Mouse (Mus musculus): ENCODE results near the gene Jup. TPM values are rescaled to one million over a fixed set of nuclear protein-coding genes. Genes with fewer than 3 reads are reported as not detected.

Gene Jup
- total RNA-seq (2023) = 10 to 100 TPM; 19.6 to 27.9 TPM

GRCm38 (mm10) chr11:100397600-100398389 is at the start of gene Jup:
Jup (minus strand) TSS chr11:100397763.

GRCm38 (mm10) chr11:100441797-100442196 is 44.2 kb upstream of the Jup start, which contains the start of the genes Nt5c3b and Klhl10:
Nt5c3b (minus strand) TSS chr11:100441808.
Klhl10 (plus strand) TSS chr11:100441917.

GRCm38 (mm10) chr11:100414914-100415822 is 17.6 kb upstream of the Jup start, which contains the start of gene Fkbp10:
Fkbp10 (plus strand) TSS chr11:100415697.

GRCm38 (mm10) chr11:100414021-100414913 is 16.7 kb upstream of the Jup start, which contains the start of gene P3h4:
P3h4 (minus strand) TSS chr11:100414836.

GRCm38 (mm10) chr11:100355972-100356818 is 41.4 kb downstream of the Jup start, which contains the start of gene Hap1:
Hap1 (minus strand) TSS chr11:100356128.

GRCm38 (mm10) chr11:100333944-100334457 is 63.6 kb downstream of the Jup start, which contains the start of gene Gast:
Gast (plus strand) TSS chr11:100334407.

GRCm38 (mm10) chr11:100319492-100320171 is 77.9 kb downstream of the Jup start, which contains the start of gene Eif1:
Eif1 (plus strand) TSS chr11:100319885.

Other genes with a start within 250 kb of the Jup start
- gene Krt19, start 249.1 kb downstream of the Jup start, total RNA-seq (2023) = not detected
- not detected for gene Krt9, start 204.5 kb downstream of the Jup start, total RNA-seq (2023)
- gene Krt14, start 190.2 kb downstream of the Jup start, total RNA-seq (2023) = not detected
- gene Krt16, start 148.9 kb downstream of the Jup start, total RNA-seq (2023) = not detected
- not detected for gene Krt17, start 136.7 kb downstream of the Jup start, total RNA-seq (2023)
- not detected for gene Krt42, start 127.9 kb downstream of the Jup start, total RNA-seq (2023)
- gene Eif1, start 77.9 kb downstream of the Jup start, total RNA-seq (2023) = 1,000 to 10,000 TPM; 1,497 to 1,503 TPM
- 1 to 10 TPM in 1 of 2 experiments, not detected in 1; 1.2 TPM for gene Gast, start 63.4 kb downstream of the Jup start, total RNA-seq (2023)
- under 1 TPM in 1 of 2 experiments, not detected in 1; 0.29 TPM for gene Hap1, start 41.6 kb downstream of the Jup start, total RNA-seq (2023)
- not detected for gene P3h4, start 17.1 kb upstream of the Jup start, total RNA-seq (2023)
- gene Fkbp10, start 17.9 kb upstream of the Jup start, total RNA-seq (2023) = under 1 TPM in 1 of 2 experiments, not detected in 1; 0.47 TPM
- gene Nt5c3b, start 44.0 kb upstream of the Jup start, total RNA-seq (2023) = 1 to 10 TPM; 4.1 to 6.9 TPM
- under 1 TPM in 1 of 2 experiments, not detected in 1; 0.24 TPM for gene Klhl10, start 44.2 kb upstream of the Jup start, total RNA-seq (2023)
- 10 to 100 TPM; 10.2 to 13.7 TPM for gene Klhl11, start 75.0 kb upstream of the Jup start, total RNA-seq (2023)
- 100 to 1,000 TPM; 124 to 133 TPM for gene Acly, start 130.2 kb upstream of the Jup start, total RNA-seq (2023)
- gene Ttc25, start 147.8 kb upstream of the Jup start, total RNA-seq (2023) = not detected
- 10 to 100 TPM; 14.3 to 16.9 TPM for gene Cnp, start 177.1 kb upstream of the Jup start, total RNA-seq (2023)
- gene Nkiras2, start 221.5 kb upstream of the Jup start, total RNA-seq (2023) = 10 to 100 TPM; 40.5 to 55.3 TPM
- gene Dnajc7, start 222.4 kb upstream of the Jup start, total RNA-seq (2023) = 100 to 1,000 TPM; 119 to 154 TPM